Mouse (Mus musculus) G1E (cell line): ENCODE results near the gene Atp1a2.

Experiments used
- CTCF ChIP-seq: IDR thresholded peaks from 2 replicates; pipeline ENCODE4 v1.5.1; 2012; ENCODE audit warnings: low read depth, low read length, inconsistent platforms, mixed read lengths
- GATA1 ChIP-seq: IDR thresholded peaks from 2 replicates; pipeline ENCODE4 v1.6.1; 2012; ENCODE audit warnings: borderline replicate concordance, low read length, inconsistent platforms, mixed read lengths
- POLR2AphosphoS5 ChIP-seq: IDR thresholded peaks from 2 replicates; pipeline ENCODE4 v1.6.1; 2012; ENCODE audit warnings: low read depth, low read length, inconsistent platforms; ENCODE audit not compliant: insufficient replicate concordance
- TAL1 ChIP-seq: conservative IDR thresholded peaks from 2 replicates; pipeline ENCODE4 v1.6.1; 2012; ENCODE audit warnings: low read depth, low read length, inconsistent platforms, mixed read lengths

DNA sequence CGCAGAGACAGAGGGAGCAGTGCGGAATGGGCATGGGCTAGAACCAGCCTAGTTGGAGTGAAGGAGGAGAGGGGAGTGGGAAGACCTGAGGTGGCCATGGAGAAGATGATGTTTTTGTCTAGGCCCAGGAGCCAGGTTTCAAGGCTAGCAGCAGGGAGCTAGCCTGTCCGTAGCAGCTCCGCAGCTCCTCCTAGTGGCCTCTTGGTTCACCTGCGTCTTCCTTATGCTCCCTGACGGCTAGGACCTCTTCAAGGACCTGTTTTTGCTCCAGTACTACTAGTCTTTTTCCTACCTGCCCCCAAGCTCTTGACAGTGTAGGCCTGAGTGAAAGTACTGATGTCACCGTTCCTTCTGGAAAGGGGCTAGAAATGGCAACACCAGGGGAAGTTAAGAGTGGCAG lies 26.9 kb upstream of the Atp1a2 start:
- TF ChIP-seq GATA1 (no peak), CTCF (peak; percentile 81), POLR2AphosphoS5 (no peak), TAL1 (no peak)
